Mouse (Mus musculus): ENCODE results near the gene Arhgdig. TPM values are rescaled to one million over a fixed set of nuclear protein-coding genes. Genes with fewer than 3 reads are reported as not detected.

Arhgdig gene
- polyA plus RNA-seq, 1 experiment from 2014 or later: 133 TPM

GRCm38 (mm10) chr17:26203321-26203811 lies 4.2 kb downstream of the Arhgdig start:
- Histone ChIP-seq H3K9me3 (ENCODE audit: control insufficient read depth, low read length) (no peaks in the 10 kb centered on the region), H3K9ac (ENCODE audit: low read length) (peak overlapping the region; percentile 43), H3K27ac (replicated peaks) (no peak overlapping the region), H3K4me1 (replicated peaks; ENCODE audit: control insufficient read depth, insufficient read depth) (no peaks in the 10 kb centered on the region), H3K27me3 (ENCODE audit: control insufficient read depth, insufficient read depth, low read length) (no peaks in the 10 kb centered on the region; the same call in 1 of the 2 replicates), H3K36me3 (ENCODE audit: control insufficient read depth, insufficient read depth, low read length) (no peaks in the 10 kb centered on the region), H3K4me2 (replicated peaks; ENCODE audit: low read depth) (peak overlapping the region; percentile 92), H3K4me3 (ENCODE audit: low read depth, low read length) (peak overlapping the region; percentile 50)
- 1% methylated on average over 28 of the region's 30 CpGs for WGBS
- TF ChIP-seq CTCF (IDR thresholded peaks at IDR 0.05; ENCODE audit: low read depth) (no peak), EP300 (optimal IDR thresholded peaks at IDR 0.05) (no peak)
- peak; percentile 71 for DNase-seq (ENCODE audit: low spot score)
- peak; percentile 14 for ATAC-seq (ENCODE audit: low FRiP score, low TSS enrichment)

GRCm38 (mm10) chr17:26202737-26203136 lies 4.8 kb downstream of the Arhgdig start, which contains the start of gene Rgs11:
Rgs11 (plus strand) TSS chr17:26202951.
- no peaks in the 10 kb centered on the region for H3K9me3 ChIP-seq (ENCODE audit: control insufficient read depth, low read length)
- peak; percentile 71 for DNase-seq (ENCODE audit: low spot score)
- TF ChIP-seq EP300 (optimal IDR thresholded peaks at IDR 0.05) (no peak), CTCF (IDR thresholded peaks at IDR 0.05; ENCODE audit: low read depth) (no peak)
- peak within 1 kb of the TSS; percentile 50 for H3K4me3 ChIP-seq (ENCODE audit: low read depth, low read length)
- no peak for ATAC-seq (ENCODE audit: low FRiP score, low TSS enrichment)
- peak within 1 kb of the TSS; percentile 43 for H3K9ac ChIP-seq (ENCODE audit: low read length)
- no peaks in the 10 kb centered on the region; the same call in 1 of the 2 replicates for H3K27me3 ChIP-seq (ENCODE audit: control insufficient read depth, insufficient read depth, low read length)
- H3K4me1 ChIP-seq (replicated peaks; ENCODE audit: control insufficient read depth, insufficient read depth): no peaks in the 10 kb centered on the region
- no peak within 1 kb of the TSS; the same call in 1 of the 2 replicates for H3K27ac ChIP-seq (replicated peaks)
- peak within 1 kb of the TSS; percentile 92 for H3K4me2 ChIP-seq (replicated peaks; ENCODE audit: low read depth)
- H3K36me3 ChIP-seq (ENCODE audit: control insufficient read depth, insufficient read depth, low read length): no peaks in the 10 kb centered on the region
- 3% methylated on average over 22 of the region's 22 CpGs for WGBS

- Histone ChIP-seq H3K4me3 (ENCODE audit: low read depth, low read length) (no peak overlapping the region), H3K36me3 (ENCODE audit: control insufficient read depth, insufficient read depth, low read length) (no peaks in the 10 kb centered on the region), H3K27me3 (ENCODE audit: control insufficient read depth, insufficient read depth, low read length) (no peaks in the 10 kb centered on the region; the same call in 1 of the 2 replicates), H3K9me3 (ENCODE audit: control insufficient read depth, low read length) (no peaks in the 10 kb centered on the region), H3K4me2 (replicated peaks; ENCODE audit: low read depth) (no peak overlapping the region), H3K4me1 (replicated peaks; ENCODE audit: control insufficient read depth, insufficient read depth) (no peaks in the 10 kb centered on the region), H3K27ac (replicated peaks) (no peak overlapping the region; the same call in 1 of the 2 replicates), H3K9ac (ENCODE audit: low read length) (no peak overlapping the region)
- no peak for ATAC-seq (ENCODE audit: low FRiP score, low TSS enrichment)
- DNase-seq (ENCODE audit: low spot score): no peak
- TF ChIP-seq CTCF (IDR thresholded peaks at IDR 0.05; ENCODE audit: low read depth): no peak
- no peak for TF ChIP-seq EP300 (optimal IDR thresholded peaks at IDR 0.05)
Measured at GRCm38 (mm10) chr17:26201998-26202397, 5.6 kb downstream of the Arhgdig start.

GRCm38 (mm10) chr17:26200831-26201705 lies 6.5 kb downstream of the Arhgdig start:
- Histone ChIP-seq H3K36me3 (ENCODE audit: control insufficient read depth, insufficient read depth, low read length) (peaks cover 3% of the 10 kb centered on the region; the same call in 1 of the 2 replicates), H3K4me1 (replicated peaks; ENCODE audit: control insufficient read depth, insufficient read depth) (no peaks in the 10 kb centered on the region), H3K4me2 (replicated peaks; ENCODE audit: low read depth) (peak overlapping the region; percentile 88), H3K9me3 (ENCODE audit: control insufficient read depth, low read length) (no peaks in the 10 kb centered on the region), H3K4me3 (ENCODE audit: low read depth, low read length) (peak overlapping the region; percentile 45), H3K9ac (ENCODE audit: low read length) (peak overlapping the region; percentile 54), H3K27me3 (ENCODE audit: control insufficient read depth, insufficient read depth, low read length) (no peaks in the 10 kb centered on the region; the same call in 1 of the 2 replicates), H3K27ac (replicated peaks) (peak overlapping the region; percentile 83)
- no peak for TF ChIP-seq CTCF (IDR thresholded peaks at IDR 0.05; ENCODE audit: low read depth)
- no peak for TF ChIP-seq EP300 (optimal IDR thresholded peaks at IDR 0.05)
- ATAC-seq (ENCODE audit: low FRiP score, low TSS enrichment) (peak; percentile 62), DNase-seq (ENCODE audit: low spot score) (peak; percentile 87)
- 1% methylated on average over 55 of the region's 92 CpGs for WGBS

GRCm38 (mm10) chr17:26198892-26199291 lies 8.7 kb downstream of the Arhgdig start, which contains the start of gene Pdia2:
Pdia2 (minus strand) TSS chr17:26199087.
- peak; percentile 51 for DNase-seq (ENCODE audit: low spot score)
- Histone ChIP-seq H3K27ac (replicated peaks) (no peak within 1 kb of the TSS), H3K36me3 (ENCODE audit: control insufficient read depth, insufficient read depth, low read length) (peaks cover 10% of the 10 kb centered on the region; the same call in 1 of the 2 replicates), H3K4me3 (ENCODE audit: low read depth, low read length) (no peak within 1 kb of the TSS), H3K9me3 (ENCODE audit: control insufficient read depth, low read length) (no peaks in the 10 kb centered on the region), H3K4me2 (replicated peaks; ENCODE audit: low read depth) (no peak within 1 kb of the TSS), H3K4me1 (replicated peaks; ENCODE audit: control insufficient read depth, insufficient read depth) (no peaks in the 10 kb centered on the region), H3K27me3 (ENCODE audit: control insufficient read depth, insufficient read depth, low read length) (no peaks in the 10 kb centered on the region; the same call in 1 of the 2 replicates), H3K9ac (ENCODE audit: low read length) (no peak within 1 kb of the TSS)
- TF ChIP-seq CTCF (IDR thresholded peaks at IDR 0.05; ENCODE audit: low read depth): no peak
- TF ChIP-seq EP300 (optimal IDR thresholded peaks at IDR 0.05): no peak
- 53% methylated on average over 4 of the region's 4 CpGs for WGBS
- ATAC-seq (ENCODE audit: low FRiP score, low TSS enrichment): no peak

Data from stomach, postnatal 0 days (tissue).